In the genomic region with DNA sequence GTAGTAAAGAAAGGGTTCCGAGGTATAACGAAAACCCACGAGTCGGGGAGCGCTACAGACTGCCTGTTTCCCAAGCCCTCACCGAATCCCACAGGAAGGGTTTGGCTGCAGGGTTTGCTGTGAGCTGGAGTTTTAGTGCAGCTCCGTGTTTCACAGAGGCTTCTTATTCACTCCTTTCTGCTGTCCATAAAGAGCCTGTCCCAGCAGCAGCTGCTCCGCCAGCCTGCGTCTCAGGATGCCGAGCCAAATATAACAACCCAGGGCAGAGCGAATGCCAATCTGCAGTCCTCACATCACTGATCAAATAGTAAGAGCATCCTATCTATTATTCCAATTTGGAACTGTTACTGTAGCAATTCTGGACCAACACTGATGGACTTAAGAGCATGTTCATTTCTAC, we compare ENCODE assay signal across 23 mouse cellular contexts.
A peak's percentile ranks its signal among the peaks of the same experiment; 100 is the strongest.
DNase-seq lines count a peak whose midpoint lies in the region; ATAC-seq and TF ChIP-seq lines count a peak whose summit lies in the region.
"Had no signal": no experiment of that assay in that cellular context is flagged by ENCODE, and none has a peak within 500 bp of the region (broad histone marks: within the 10 kb centered on the region; RNA-seq: fewer than 3 reads in every experiment).

No protein-coding gene starts in this region.

- no peaks in the 10 kb centered on the region for H3K36me3 ChIP-seq in forebrain, embryonic 14.5 days (ENCODE audit: control insufficient read depth, insufficient read depth, low read length)
- no peaks in the 10 kb centered on the region for H3K36me3 ChIP-seq in forebrain, embryonic 10.5 days (replicated peaks)
- no peaks in the 10 kb centered on the region for H3K36me3 ChIP-seq in hindbrain, postnatal 0 days (ENCODE audit: insufficient read depth, low read length)
- H3K36me3 ChIP-seq in hindbrain, embryonic 16.5 days (ENCODE audit: control insufficient read depth, insufficient read depth, low read length) = no peaks in the 10 kb centered on the region
- no peaks in the 10 kb centered on the region for H3K36me3 ChIP-seq in limb, embryonic 13.5 days
- H3K36me3 ChIP-seq in limb, embryonic 10.5 days = no peaks in the 10 kb centered on the region
- no peaks in the 10 kb centered on the region for H3K36me3 ChIP-seq in forebrain, postnatal 0 days (ENCODE audit: insufficient read depth)
- H3K36me3 ChIP-seq: embryonic facial prominence, embryonic 15.5 days had no signal

- TF ChIP-seq CTCF in hindbrain, postnatal 0 days (IDR thresholded peaks at IDR 0.05; ENCODE audit: low read depth) = no peak
- no peak for TF ChIP-seq CTCF in forebrain, postnatal 0 days (IDR thresholded peaks at IDR 0.05; ENCODE audit: low read depth)

- no peak overlapping the region for H3K4me2 ChIP-seq in forebrain, embryonic 14.5 days (ENCODE audit: low read length)
- no peak overlapping the region for H3K4me2 ChIP-seq in hindbrain, postnatal 0 days (ENCODE audit: low read depth, low read length)
- H3K4me2 ChIP-seq in hindbrain, embryonic 16.5 days (ENCODE audit: low read length) = no peak overlapping the region
- H3K4me2 ChIP-seq in limb, embryonic 13.5 days (replicated peaks) = peak overlapping the region; percentile 48
- H3K4me2 ChIP-seq in forebrain, postnatal 0 days (ENCODE audit: low read depth) = 0 out of 2 replicates have a peak overlapping the region, but pooled peaks have one; percentile 5
- H3K4me2 ChIP-seq: embryonic facial prominence, embryonic 15.5 days; liver, embryonic 11.5 days; midbrain, embryonic 11.5 days had no signal

- no peaks in the 10 kb centered on the region for H3K9me3 ChIP-seq in forebrain, embryonic 14.5 days (replicated peaks; ENCODE audit: control insufficient read depth, low read length)
- no peaks in the 10 kb centered on the region for H3K9me3 ChIP-seq in forebrain, embryonic 10.5 days
- no peaks in the 10 kb centered on the region for H3K9me3 ChIP-seq in hindbrain, postnatal 0 days (ENCODE audit: low read length)
- H3K9me3 ChIP-seq in hindbrain, embryonic 16.5 days (ENCODE audit: control insufficient read depth, low read length) = no peaks in the 10 kb centered on the region
- no peaks in the 10 kb centered on the region for H3K9me3 ChIP-seq in limb, embryonic 13.5 days
- H3K9me3 ChIP-seq in limb, embryonic 10.5 days (replicated peaks) = no peaks in the 10 kb centered on the region
- H3K9me3 ChIP-seq in forebrain, postnatal 0 days (ENCODE audit: low read length) = no peaks in the 10 kb centered on the region
- H3K9me3 ChIP-seq: embryonic facial prominence, embryonic 15.5 days had no signal

- H3K4me1 ChIP-seq in forebrain, embryonic 14.5 days (ENCODE audit: control insufficient read depth, insufficient read depth, low read length) = no peaks in the 10 kb centered on the region
- H3K4me1 ChIP-seq in forebrain, embryonic 10.5 days = no peaks in the 10 kb centered on the region
- H3K4me1 ChIP-seq in hindbrain, postnatal 0 days (ENCODE audit: insufficient read depth, low read length) = no peaks in the 10 kb centered on the region
- H3K4me1 ChIP-seq in hindbrain, embryonic 16.5 days (ENCODE audit: control insufficient read depth, insufficient read depth, low read depth, low read length) = no peaks in the 10 kb centered on the region; the same call in 1 of the 2 replicates
- peaks cover 15% of the 10 kb centered on the region for H3K4me1 ChIP-seq in limb, embryonic 13.5 days
- H3K4me1 ChIP-seq in limb, embryonic 10.5 days = peaks cover 8% of the 10 kb centered on the region
- H3K4me1 ChIP-seq in forebrain, postnatal 0 days (ENCODE audit: insufficient read depth) = no peaks in the 10 kb centered on the region
- H3K4me1 ChIP-seq: embryonic facial prominence, embryonic 15.5 days had no signal

- no peak overlapping the region for H3K4me3 ChIP-seq in forebrain, embryonic 14.5 days (ENCODE audit: low read depth, low read length)
- no peak overlapping the region for H3K4me3 ChIP-seq in forebrain, embryonic 10.5 days
- H3K4me3 ChIP-seq in hindbrain, postnatal 0 days (ENCODE audit: low read length) = no peak overlapping the region
- no peak overlapping the region for H3K4me3 ChIP-seq in hindbrain, embryonic 16.5 days (ENCODE audit: low read length)
- 0 out of 2 replicates have a peak overlapping the region, but pooled peaks have one; percentile 5 for H3K4me3 ChIP-seq in limb, embryonic 13.5 days
- H3K4me3 ChIP-seq in limb, embryonic 10.5 days = no peak overlapping the region
- no peak overlapping the region for H3K4me3 ChIP-seq in forebrain, postnatal 0 days (ENCODE audit: low read depth, low read length)
- H3K4me3 ChIP-seq: embryonic facial prominence, embryonic 15.5 days; heart, adult 2 months had no signal

- 76% methylated on average over 11 of the region's 11 CpGs for WGBS in forebrain, embryonic 14.5 days
- WGBS in forebrain, embryonic 10.5 days = 91% methylated on average over 11 of the region's 11 CpGs
- 68% methylated on average over 11 of the region's 11 CpGs for WGBS in hindbrain, postnatal 0 days
- WGBS in hindbrain, embryonic 16.5 days = 72% methylated on average over 11 of the region's 11 CpGs
- WGBS in limb, embryonic 13.5 days = 64% methylated on average over 11 of the region's 11 CpGs
- 91% methylated on average over 11 of the region's 11 CpGs for WGBS in limb, embryonic 10.5 days
- WGBS in forebrain, postnatal 0 days = 50% methylated on average over 11 of the region's 11 CpGs

- peak; percentile 37; the same call in 1 of the 2 replicates for ATAC-seq in forebrain, embryonic 14.5 days
- peak; percentile 40; the same call in 1 of the 2 replicates for ATAC-seq in hindbrain, postnatal 0 days
- no peak for ATAC-seq in hindbrain, embryonic 16.5 days
- no peak for ATAC-seq in limb, embryonic 13.5 days (ENCODE audit: low FRiP score, low read depth)
- ATAC-seq in forebrain, postnatal 0 days = peak; percentile 67
- ATAC-seq: liver, postnatal 0 days; lung, postnatal 0 days; Patski had no signal

- no peak overlapping the region for H3K27ac ChIP-seq in forebrain, embryonic 14.5 days (ENCODE audit: low read depth, low read length)
- H3K27ac ChIP-seq in forebrain, embryonic 10.5 days = no peak overlapping the region
- no peak overlapping the region for H3K27ac ChIP-seq in hindbrain, postnatal 0 days
- no peak overlapping the region for H3K27ac ChIP-seq in hindbrain, embryonic 16.5 days (ENCODE audit: low read depth, low read length)
- H3K27ac ChIP-seq in limb, embryonic 13.5 days = no peak overlapping the region
- H3K27ac ChIP-seq in limb, embryonic 10.5 days = no peak overlapping the region
- H3K27ac ChIP-seq in forebrain, postnatal 0 days (ENCODE audit: low read depth, low read length) = 0 out of 2 replicates have a peak overlapping the region, but pooled peaks have one; percentile 29
- H3K27ac ChIP-seq: embryonic facial prominence, embryonic 15.5 days; heart, adult 2 months; macrophage had no signal

- H3K9ac ChIP-seq in forebrain, embryonic 14.5 days (ENCODE audit: low read length) = no peak overlapping the region
- no peak overlapping the region for H3K9ac ChIP-seq in hindbrain, postnatal 0 days (replicated peaks; ENCODE audit: low read length)
- no peak overlapping the region for H3K9ac ChIP-seq in hindbrain, embryonic 16.5 days (ENCODE audit: low read depth, low read length)
- 0 out of 2 replicates have a peak overlapping the region, but pooled peaks have one; percentile 8 for H3K9ac ChIP-seq in limb, embryonic 13.5 days
- H3K9ac ChIP-seq in forebrain, postnatal 0 days = no peak overlapping the region
- H3K9ac ChIP-seq: embryonic facial prominence, embryonic 15.5 days; liver, postnatal 0 days had no signal

- DNase-seq in forebrain, embryonic 14.5 days (ENCODE audit: low spot score) = peak; percentile 55
- no peak for DNase-seq in forebrain, embryonic 10.5 days (ENCODE audit: extremely low spot score, low spot score)
- DNase-seq in hindbrain, postnatal 0 days (ENCODE audit: low spot score) = peak; percentile 29
- no peak for DNase-seq in limb, embryonic 10.5 days (ENCODE audit: low spot score)
- DNase-seq in forebrain, postnatal 0 days = peak; percentile 48
- DNase-seq in adrenal gland, adult 8-10 months = no peak
- DNase-seq: cerebellum, adult 11-12 months; gastrocnemius, postnatal 25 days; heart, adult 2 months; heart, postnatal 4 days; kidney, adult 18-20 months; kidney, postnatal 4 days; liver, postnatal 0 days; right cerebral cortex, postnatal 25 days; spleen, adult 18-20 months had no signal

- H3K27me3 ChIP-seq in forebrain, embryonic 14.5 days (replicated peaks; ENCODE audit: control insufficient read depth, insufficient read depth, low read length) = no peaks in the 10 kb centered on the region
- no peaks in the 10 kb centered on the region for H3K27me3 ChIP-seq in forebrain, embryonic 10.5 days (ENCODE audit: poor library complexity, severe bottlenecking)
- H3K27me3 ChIP-seq in hindbrain, postnatal 0 days (ENCODE audit: insufficient read depth, low read length) = no peaks in the 10 kb centered on the region
- H3K27me3 ChIP-seq in hindbrain, embryonic 16.5 days (replicated peaks; ENCODE audit: control insufficient read depth, insufficient read depth, low read length) = no peaks in the 10 kb centered on the region
- peaks cover 11% of the 10 kb centered on the region; the same call in 1 of the 2 replicates for H3K27me3 ChIP-seq in limb, embryonic 13.5 days
- 0 out of 2 replicates have a peak, but pooled peaks cover 4% of the 10 kb centered on the region for H3K27me3 ChIP-seq in limb, embryonic 10.5 days (ENCODE audit: low read depth, poor library complexity, severe bottlenecking)
- no peaks in the 10 kb centered on the region for H3K27me3 ChIP-seq in forebrain, postnatal 0 days (ENCODE audit: insufficient read depth, low read length)
- H3K27me3 ChIP-seq: embryonic facial prominence, embryonic 15.5 days had no signal

Comparison
In these comparisons a context has a peak if more than half of its experiments do, and no peak if none do; other contexts are left out.
1. ATAC-seq: peak in forebrain, embryonic 14.5 days (single experiment), hindbrain, postnatal 0 days (single experiment) and forebrain, postnatal 0 days (single experiment); none in hindbrain, embryonic 16.5 days (single experiment) and limb, embryonic 13.5 days (single experiment).
2. DNase-seq: peak in forebrain, embryonic 14.5 days (single experiment), hindbrain, postnatal 0 days (single experiment) and forebrain, postnatal 0 days (single experiment); none in forebrain, embryonic 10.5 days (single experiment), limb, embryonic 10.5 days (single experiment) and adrenal gland, adult 8-10 months (single experiment).
3. H3K4me2 ChIP-seq: peak in limb, embryonic 13.5 days (single experiment) and forebrain, postnatal 0 days (single experiment); none in forebrain, embryonic 14.5 days (single experiment), hindbrain, postnatal 0 days (single experiment) and hindbrain, embryonic 16.5 days (single experiment).